Mouse (Mus musculus): ENCODE data around the gene Tns2.

The Tns2 gene

DNA sequence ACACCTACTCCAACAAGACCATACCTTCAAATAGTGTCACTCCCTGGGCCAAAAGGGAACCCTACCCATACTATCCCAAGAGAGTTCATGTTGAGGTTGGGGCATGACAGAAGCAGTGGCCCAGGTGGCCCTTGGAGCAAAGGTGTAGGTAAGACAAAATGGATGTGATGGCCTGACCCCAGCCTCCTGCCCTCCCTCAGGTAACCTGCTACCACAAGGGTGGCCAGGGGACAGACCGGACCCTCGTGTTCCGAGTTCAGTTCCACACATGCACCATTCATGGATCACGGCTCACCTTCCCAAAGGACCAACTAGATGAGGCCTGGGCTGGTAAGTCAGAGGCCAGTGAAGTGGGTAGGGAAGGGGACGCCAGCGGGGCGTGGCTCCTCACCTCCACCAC, 10.1 kb downstream of the Tns2 start:
- no peak for DNase-seq (ENCODE audit: low spot score)

DNA sequence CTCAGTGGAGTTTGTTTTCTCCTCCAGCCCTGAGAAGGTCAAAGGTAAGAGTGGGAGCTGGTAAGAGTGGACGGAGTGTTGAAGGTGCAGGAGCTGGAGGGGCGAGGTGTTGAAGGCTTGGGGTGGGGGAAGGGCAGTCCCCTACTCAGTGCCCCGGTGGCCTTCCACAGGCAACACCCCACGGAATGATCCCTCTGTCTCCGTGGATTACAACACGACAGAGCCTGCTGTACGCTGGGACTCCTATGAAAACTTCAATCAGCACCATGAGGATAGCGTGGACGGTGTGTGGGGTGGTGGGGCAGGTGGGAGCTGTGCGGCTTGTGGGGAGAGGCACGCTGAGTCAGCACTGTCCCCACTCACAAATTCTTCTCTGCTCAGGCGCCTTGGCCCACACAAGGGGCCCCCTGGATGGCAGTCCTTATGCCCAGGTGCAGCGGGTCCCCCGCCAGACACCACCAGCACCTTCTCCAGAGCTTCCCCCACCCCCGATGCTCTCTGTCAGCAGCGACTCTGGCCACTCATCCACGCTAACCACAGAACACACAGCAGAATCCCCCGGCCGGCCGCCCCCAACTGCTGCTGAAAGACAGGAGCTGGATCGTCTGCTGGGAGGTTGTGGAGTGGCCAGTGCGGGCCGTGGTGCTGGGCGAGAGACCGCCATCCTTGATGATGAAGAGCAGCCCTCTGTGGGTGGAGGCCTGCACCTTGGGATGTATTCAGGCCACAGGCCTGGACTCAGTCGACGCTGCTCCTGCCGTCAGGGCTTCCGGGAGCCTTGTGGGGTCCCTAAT, 10.7 kb downstream of the Tns2 start:
- no peak for DNase-seq (ENCODE audit: low spot score)

DNA sequence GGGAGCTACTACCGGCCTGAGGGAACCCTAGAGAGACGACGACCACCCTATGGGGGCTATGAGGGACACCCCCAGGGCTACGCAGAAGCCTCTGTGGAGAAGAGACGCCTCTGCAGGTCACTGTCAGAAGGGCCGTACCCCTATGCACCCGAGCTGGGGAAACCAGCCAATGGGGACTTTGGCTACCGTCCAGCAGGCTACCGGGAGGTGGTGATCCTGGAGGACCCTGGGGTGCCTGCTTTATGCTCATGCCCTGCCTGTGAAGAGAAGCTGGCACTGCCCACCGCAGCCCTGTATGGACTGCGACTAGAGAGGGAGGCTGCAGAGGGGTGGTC, 11.2 kb downstream of the Tns2 start:
- no peak for DNase-seq (ENCODE audit: low spot score)

DNA sequence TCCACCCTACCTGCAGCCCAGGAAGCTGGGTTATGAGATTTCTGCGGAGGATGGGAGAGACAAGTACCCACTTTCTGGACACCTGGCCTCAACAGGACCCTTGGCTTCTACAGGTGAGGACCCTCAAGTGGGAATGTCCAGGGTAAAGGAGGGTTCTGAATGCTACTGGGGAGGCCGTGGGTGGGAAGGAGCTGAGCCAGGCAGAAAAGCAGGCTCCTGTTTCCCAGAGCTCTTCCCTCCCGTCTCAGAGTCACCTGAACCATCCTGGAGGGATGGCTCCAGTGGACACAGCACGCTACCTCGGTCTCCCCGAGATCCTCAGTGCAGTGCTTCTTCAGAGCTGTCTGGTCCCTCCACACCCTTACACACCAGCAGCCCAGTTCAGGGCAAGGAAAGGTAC, 12.0 kb downstream of the Tns2 start:
- no peak for DNase-seq (ENCODE audit: low spot score)

DNA sequence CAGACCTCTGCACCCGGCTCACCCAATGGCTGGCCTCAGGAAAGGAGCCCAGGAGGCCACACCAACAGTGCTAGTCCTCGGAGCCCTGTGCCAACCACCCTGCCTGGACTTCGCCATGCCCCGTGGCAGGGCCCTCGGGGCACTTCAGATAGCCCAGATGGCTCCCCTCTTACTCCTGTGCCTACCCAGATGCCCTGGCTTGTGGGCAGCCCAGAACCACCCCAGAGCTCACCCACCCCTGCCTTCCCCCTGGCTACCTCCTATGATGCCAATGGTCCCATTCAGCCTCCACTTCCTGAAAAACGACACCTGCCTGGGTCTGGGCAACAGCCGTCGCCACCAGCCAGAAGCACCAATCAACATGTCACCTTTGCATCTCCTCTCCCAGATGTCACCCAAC, 12.6 kb downstream of the Tns2 start:
- no peak for DNase-seq (ENCODE audit: low spot score)

DNA sequence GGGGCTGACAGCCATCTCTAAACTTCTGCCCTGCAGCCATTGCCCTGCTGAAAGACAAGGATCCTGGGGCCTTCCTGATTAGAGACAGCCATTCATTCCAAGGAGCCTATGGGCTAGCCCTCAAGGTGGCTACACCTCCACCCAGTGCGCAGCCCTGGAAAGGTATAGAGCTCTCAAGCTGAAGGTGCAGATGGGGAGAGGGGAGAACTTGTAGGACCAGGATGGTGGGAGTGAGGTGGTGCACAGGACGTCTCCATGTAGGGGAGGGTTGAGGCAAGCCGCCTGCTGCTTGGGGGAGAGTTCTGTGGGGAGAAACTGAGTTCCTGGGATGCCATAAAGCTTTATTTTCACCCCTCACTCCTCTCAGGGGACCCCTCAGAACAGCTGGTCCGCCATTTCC, 13.5 kb downstream of the Tns2 start:
- no peak for DNase-seq (ENCODE audit: low spot score)

DNA sequence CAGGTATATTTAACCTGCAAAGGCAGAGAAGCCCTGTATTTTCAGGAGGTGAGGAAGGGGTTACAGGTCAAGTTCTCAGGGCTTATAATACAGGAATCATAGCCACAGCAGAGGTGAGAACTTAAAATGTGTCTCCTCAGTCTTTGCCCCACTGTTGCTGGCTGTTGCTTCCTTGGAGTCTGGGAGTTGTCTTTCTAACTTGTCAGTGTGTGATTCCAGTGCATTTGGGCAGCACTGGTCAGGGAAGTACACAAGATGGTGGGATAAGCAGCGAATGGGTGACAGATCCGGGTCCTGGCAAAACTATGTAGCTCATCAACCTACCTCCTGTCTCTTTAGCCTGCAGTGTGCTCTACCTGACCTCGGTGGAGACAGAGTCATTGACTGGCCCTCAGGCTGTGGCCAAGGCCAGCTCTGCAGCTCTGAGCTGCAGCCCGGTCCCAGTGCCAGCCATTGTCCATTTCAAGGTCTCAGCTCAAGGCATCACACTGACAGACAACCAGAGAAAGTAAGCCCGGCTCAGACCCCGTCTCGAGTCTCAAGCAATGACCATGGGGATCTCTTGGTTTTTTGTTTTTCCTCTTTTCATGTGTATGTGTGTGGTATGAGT, 14.5 kb downstream of the Tns2 start:
- DNase-seq (ENCODE audit: low spot score) = no peak

DNA sequence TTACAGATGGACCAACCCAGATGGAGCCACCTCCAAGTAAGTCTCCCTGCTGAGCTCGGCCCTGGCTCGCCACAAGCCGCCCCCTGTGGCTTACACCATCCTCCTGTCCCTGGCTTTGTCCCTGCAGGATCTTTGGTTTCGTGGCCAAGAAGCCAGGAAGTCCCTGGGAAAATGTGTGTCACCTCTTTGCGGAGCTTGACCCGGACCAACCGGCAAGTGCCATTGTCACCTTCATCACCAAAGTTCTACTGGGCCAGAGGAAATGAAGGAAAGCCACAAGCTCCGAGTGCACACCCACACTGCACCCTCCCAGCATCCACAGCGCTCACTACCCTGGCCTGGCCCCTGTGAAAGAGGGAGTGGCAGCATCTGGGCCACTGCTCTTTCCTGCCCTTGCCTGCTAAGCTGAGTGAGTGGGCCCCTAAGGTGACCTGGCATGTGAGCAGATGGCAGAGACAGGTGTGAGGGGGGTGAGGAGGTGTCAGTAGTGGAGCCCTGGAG, 15.6 kb downstream of the Tns2 start:
- no peak for DNase-seq (ENCODE audit: low spot score)

DNA sequence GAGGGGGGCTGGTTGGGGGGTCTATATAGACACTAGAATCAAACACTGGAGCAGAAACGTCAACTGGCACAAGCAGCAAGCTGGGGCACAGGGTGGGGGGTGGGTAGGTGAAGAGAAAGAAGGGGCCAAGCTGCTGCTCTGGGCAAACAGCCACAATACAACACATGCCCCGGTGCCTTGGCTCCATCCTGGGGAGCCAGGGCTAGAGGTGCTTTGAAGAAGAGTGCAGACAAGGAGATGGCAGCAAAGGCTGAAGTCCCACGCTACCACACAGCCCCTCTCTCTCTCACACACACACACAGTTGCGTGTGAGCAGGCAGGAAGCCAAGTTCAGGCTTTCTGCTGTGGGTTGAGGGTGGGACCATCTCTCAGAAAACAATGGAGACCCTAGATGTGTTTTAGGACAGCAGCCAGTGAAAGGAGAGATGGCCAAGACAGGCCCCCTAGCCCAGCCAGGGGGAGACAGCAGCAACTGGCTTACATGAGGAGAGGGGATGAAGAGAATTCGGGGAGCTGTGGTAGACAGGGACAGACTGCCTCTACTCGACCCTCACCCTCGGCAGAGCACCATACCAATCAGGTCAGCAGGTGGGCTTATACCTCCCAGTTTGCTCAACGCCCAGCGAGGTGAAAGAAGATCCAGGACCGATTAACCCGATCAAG, 16.7 kb downstream of the Tns2 start:
- no peak for DNase-seq (ENCODE audit: low spot score)

DNA sequence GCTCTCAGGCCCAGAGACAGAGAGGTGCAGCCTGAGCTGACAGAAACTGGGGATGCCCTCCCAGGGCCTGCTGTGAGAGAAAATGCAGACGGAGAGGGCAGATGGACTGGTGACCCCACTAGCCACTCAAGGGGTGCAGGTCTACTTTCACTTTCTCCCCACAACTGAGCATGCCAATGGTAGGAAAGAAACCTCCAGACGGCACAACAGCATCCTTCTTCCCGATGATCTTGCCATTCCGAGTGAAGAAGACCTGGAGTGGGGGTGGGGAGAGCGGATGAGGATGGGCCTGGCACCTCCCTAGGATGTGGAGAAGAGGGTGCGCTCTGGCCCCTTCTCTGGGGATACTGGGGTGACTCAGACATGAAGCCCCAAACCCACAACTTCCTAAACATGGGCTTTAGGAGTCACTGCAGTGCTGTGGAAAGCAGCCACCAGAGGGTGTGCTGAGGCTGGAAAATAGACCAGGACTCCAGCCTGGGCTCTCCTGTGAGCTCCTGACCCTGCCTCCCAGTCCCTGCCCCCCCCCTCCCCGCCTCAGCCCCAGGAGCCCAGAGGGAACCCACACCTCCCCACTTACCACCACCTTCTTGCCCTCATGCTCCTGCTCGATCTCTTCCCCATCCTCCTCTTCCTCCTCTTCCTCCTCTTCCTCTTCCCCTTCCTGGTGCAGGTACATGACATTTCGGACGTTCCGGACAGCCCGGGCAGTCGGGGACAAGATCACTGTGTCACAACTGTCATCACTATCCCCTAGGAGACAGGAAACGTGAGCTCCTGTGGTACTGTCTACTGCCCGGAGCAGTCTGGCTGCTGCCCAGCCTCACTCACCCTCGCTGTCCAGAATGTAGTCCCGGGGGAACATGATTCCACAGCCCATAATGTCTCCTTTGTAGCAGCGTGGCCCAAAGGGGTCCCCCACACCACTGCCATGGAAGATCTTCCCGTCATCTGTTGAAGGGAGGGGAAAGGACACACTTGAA, 17.5 kb downstream of the Tns2 start:
- DNase-seq (ENCODE audit: low spot score) = no peak

DNA sequence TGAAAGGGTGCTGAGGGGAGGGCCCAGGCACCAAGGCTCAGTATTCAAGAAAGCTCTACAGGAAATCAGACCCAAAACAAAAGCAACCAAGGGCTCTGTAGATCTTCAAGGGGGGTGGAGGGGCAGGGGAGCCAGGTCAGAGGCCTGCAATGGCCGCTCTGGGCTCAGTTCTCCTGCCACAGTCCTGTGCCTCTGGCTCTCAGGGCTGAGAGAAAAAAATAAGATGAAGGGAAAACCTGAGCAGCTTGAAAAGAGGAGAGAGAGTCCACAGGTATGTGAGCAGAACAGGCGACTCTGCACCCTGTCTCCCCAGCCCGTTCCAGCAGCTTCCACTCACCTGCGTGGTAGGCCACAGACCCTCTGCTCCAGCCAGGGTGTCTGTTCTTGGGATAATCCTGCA, 18.4 kb downstream of the Tns2 start:
- no peak for DNase-seq (ENCODE audit: low spot score)

DNA sequence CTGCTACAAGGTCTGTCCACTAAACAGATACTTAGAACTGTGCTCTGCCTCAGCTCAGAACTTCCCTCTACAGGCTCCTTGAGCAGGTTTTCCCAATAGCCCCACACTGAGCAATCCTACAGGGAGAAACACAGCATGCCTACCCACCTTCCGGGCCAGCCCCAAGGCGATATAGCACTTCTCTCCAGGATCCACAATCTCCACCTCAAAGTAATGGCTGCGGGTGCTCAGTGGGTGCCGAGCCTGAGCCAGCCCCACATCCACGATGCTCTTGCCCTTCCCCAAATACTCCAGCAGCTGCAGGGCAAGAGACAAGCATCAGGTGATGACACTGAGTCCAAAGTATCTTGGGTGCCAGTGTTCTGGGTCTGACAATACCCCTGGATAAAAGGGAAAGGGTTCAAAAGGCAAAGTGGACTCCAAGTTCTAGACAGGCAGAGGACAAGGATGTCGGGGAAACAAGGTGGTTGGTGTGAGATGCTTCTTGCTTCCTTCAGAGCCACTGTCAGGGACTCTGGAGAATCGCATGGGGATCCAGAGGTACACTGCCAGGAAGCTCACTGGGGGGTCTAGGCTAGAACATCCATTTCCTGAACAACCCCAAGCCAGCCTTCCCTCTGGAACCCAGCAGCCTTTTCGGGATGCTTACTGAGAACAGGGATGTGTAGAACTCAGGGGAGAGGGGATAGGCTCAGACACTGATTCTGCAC, 19.1 kb downstream of the Tns2 start:
- DNase-seq (ENCODE audit: low spot score) = no peak

DNA sequence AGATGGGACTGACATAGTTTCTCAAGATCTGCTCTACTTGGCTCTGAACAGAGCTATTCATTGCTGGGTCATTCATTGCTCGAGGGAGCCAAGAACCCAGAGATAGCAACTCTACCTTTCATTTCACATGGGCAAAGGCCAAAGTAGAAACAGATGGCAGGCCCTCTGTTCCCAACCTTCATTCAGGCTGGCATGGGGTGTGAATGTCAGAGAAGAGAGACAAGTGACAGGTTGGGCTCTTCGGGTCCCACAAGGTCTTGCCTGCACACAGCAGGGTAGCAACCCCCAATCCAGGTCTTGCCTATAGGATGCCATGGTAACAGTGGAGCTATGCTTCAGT, 19.6 kb downstream of the Tns2 start:
- no peak for DNase-seq (ENCODE audit: low spot score)

DNA sequence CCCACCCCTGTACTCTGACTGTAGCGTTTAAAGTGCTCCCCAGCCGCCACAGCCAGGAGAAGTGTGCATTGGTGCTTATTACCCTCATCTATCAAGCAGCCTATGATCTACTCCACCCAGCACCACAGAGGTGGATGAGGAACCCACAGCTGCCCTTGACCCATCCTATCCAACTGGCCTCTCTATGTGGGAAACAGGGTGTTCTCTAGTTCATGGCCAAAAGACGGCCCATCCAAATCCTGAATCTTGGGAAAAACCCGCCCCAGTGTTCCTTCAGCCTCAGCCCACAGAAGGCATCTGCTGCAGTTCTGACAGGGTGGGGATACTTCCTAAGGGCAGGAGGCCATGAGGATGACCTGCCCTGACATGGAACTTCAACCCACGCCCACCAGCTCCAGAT, 20.3 kb downstream of the Tns2 start:
- no peak for DNase-seq (ENCODE audit: low spot score)

DNA sequence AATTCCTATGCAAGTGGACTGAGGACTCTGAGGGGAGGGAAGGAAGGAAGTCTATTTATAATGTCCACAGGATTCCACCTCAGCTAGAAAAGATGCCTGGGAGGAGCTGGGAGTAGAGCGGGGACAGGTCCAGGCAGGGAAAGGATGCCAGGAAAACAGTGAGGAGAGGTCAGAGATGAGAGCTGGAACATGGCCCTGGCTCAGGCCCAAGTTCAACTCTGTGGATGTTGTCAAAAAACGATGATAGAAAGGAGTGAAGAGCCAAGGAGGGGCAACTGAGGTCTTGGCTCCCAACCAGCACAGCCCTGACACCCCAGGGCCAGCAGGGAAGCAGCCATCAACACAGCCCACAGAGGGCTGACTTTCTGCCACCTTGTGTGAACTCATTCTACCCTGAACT, 26.1 kb downstream of the Tns2 start:
- no peak for DNase-seq (ENCODE audit: low spot score)

DNA sequence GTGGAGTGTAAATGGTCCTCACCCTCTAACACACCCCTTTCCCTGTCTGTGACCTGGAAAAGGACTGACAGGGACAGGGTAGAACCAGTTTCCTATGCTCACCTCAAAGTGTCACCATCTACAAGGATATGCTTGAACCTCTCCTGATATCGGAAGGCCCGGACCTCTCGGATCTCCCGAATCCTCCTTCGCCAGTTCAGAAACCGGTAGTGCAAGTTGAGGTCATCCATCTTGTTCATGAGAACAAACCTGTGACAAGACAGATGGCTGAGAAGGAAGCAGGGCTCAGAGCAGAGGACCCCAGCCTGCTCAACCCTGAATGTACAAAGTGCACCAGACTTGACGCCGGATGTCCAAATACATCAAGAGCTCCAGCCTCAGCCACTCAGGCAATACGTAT, 33.1 kb downstream of the Tns2 start:
- DNase-seq (ENCODE audit: low spot score) = no peak

DNA sequence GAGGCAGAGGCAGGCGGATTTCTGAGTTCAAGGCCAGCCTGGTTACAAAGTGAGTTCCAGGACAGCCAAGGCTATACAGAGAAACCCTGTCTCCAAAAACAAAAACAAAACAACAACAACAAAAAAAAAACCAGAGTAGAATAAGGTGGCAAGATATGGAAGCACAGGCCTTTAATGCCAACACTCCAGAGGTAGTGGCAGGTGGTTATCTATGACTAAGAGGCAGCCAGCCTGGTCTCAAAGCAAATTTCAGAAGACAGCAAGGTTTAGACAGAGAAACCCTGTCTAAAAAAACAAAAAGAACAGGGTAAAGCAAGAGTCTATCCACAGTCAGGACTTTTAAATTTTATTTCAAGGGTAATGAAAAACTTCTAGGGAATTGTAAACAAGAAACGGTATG, 34.5 kb downstream of the Tns2 start:
- DNase-seq (ENCODE audit: low spot score) = no peak

DNA sequence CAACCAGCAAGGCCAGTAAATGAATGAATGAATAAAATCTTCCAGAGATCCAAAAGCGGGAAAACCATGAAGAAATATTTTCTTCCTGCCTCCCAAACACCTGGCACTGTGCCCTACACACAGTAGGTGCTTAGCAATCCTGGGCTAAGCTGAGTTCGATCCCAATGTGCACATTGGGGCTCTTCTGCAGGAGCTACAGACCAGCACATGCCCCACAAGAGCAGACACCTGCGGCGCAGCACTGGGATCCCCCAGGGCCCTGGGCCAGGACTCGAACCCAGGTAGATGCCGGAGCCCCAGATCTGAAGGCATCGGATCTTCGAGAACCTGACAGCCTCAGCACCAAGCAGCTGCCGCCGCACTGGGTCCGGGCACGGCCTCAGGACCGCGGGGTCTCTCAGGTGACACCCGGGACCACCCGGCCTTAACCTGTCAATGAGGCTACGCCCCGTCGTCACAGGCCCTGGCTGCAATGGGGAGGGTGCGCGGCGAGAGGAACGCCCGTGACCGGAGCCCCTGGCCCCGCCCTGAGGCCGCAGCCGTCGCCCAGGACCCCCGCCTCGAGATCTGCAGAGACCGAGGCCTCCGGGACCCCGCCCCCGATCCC, 35.4 kb downstream of the Tns2 start:
- no peak for DNase-seq (ENCODE audit: low spot score)

DNA sequence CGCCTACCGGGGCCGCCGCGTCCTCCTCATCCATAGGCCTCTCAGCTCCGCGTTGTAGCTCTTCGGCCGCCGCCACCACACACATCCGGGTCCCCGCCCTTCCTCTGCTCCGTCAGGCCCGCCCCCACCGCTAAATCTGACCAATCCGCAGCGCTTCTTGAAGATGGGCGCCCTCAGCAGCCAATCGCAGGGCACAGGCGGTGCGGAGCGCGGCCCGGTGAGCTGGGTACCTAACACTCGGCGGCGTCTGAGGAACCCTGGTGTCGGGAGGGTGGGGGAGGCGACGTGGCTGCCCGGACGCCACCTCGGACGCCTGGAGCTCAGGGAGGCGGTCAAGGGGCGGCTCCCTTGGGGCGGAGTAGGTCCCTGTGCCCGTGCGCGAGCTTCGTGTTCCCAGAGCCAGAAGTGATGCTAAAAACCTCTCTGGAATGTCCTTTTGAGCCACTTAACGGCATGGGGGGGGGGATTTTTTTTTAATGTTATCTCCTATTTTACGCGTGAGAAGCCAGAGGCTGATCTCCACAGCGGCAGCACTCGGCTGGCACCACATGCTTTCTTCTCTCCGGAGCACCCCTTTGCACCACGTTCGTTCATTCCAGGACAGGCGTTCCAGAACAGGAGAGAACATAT, 36.0 kb downstream of the Tns2 start, which contains the start of gene Spryd3:
Spryd3 (minus strand) TSS at position 106 of the 630 bp plus-strand sequence.
- DNase-seq (ENCODE audit: low spot score) = peak; percentile 93

DNA sequence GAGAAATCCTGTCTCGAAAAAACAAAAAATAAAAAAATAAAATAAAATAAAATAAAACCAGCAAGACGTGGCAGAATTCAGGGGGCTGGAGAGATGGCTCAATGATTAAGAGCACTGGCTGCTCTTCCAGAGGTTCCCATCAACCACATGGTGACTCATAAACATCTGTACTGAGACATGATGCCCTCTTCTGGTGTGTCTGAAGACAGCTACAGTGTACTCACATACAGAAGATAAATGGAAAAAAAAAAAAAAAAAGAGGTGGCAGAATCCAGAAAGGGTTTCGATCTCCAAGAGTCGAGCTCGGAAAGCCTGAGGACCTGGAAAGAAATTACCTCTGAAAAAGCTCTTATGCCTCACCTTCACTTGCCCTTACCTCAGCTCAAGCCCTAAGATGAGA, 40.9 kb downstream of the Tns2 start:
- no peak for DNase-seq (ENCODE audit: low spot score)
